Mouse (Mus musculus): ENCODE measurements around the gene Agl.
"Not testable (repeated sequence)": the region's sequence is repeated elsewhere in the genome, so short reads cannot be mapped to it uniquely, and the experiment has no call there.

The Agl gene

DNA sequence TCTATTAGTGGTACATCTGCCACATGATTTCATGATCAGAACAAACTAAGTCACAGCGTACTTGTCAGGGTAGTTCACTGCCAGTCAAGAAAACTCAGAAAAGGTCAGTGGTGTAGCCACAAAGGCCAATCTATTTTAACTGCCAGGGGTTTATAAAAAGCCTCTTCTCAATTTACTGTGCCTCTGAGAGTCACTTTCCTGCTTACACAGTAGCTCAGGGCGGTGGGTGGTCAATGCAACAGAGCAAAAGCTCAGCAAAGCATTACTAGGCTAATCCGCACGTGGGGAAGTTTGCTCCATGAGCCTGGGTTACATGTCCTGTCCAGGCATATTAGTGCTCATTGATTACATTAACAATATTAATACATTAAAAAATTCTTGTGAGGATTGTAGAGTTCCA, 8.0 kb upstream of the Agl start:
- no peak for DNase-seq

DNA sequence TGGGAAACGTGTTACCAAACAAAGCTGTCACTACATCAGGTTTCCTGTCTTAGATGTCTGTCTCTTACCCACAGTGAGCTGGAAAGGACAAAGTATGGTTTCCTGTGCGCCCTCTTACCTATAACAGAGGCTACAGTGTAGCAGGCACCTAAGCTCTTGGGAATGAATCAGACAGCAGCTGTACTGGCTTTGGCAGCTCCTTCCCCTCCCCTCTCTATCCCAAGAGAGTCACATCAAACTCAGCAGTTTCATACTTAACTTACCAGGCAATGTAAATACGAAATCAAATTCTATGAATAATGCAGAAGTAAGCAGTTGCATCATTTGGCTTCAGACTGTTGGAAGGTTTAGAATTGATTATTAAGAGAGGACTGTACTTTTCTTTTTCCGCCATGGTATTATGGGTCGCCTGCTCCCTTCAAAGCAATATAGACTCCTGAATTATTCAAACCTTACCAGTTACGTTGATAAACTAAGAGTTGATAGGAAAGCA, 7.4 kb upstream of the Agl start:
- DNase-seq, result no peak

DNA sequence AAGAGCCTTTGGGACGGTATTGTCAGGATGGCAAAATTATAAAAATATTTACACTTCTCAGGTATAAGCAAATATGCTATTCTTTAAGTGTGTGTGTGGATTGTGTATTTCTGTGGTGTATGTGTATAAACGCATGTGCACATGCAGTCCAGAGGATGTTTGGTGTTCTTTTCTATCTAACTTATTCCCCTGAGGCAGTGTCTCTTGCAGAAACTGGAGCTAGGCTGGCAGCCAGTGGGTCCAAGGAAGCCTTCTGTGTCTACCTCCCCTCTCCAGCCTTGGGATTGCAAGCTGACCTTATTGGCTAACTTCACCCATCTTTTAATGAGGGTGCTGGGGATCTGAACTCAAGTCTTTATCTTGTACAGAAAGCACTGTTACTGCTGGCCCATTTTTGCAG, 5.0 kb upstream of the Agl start:
- DNase-seq, result no peak

DNA sequence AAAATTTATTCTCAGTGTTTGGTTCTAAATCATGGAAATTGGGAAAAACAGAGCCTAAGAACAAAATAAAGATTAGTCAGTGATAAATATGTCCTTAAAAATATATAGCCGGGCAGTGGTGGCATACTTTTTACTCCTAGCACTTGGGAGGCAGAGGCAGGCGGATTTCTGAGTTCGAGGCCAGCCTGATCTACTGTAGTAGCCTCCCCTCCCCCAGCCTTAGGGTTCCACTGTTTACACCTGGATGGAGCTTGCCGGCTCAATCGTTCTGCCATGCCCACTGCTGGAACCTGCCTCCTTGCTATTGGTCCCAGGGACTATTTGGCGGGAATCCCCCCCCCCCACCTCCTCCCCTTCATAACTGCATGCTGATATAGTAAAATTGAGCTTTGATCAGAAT, 2.4 kb upstream of the Agl start:
- DNase-seq, result not testable (repeated sequence)

DNA sequence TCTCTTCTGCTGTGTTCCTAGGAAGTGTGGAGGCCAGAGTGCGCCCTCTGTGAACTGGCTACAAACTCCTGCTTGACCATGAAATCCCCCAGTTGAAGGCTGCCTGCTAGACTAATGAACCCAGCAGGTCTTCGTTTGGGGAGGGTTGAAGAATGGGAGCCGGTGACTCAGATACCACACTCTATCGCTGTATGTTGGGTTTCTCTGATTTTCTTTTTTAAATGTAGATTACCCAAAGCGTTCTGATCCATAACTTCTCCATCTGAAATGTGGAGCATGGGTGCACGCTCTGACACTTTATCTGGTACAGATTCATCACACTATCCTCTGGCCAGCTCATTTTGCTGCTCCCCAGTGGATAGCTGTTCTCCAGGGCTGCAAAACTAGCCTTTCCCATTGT, 1.3 kb upstream of the Agl start:
- no peak for DNase-seq

DNA sequence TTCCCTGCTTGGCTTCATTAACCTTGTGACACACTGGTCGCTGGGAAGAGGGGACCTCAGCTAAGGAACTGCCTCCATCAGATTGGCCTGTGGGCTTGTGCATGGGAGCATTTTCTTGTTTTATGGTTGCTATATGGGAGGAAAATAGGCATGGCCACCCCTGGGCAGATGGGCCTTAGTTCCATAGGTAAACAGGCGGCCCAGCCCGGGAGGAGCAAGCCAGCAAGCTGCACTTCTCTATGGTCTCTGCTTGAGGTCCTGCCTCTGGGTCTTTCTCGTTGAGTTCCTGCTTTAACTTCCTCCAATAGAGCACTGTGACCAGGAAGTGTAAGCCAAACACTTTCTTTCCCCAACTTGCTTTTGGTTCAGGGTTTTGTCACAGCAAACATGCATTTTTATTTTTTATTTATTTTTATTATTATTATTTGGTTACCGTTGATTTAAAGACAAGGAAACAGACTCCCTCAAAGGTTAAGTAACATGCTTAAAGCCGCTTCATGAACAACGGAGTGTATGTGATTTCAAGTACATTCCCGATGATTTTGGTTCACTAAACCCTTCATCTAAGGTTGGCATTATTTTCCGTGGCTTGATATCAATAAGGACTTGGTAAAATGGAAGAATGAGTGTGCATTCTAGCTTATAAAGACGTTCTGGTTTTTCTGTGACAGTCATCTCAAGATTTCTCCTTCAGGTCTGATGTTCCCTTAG, 696 bp upstream of the Agl start:
- peak; percentile 25 for DNase-seq

DNA sequence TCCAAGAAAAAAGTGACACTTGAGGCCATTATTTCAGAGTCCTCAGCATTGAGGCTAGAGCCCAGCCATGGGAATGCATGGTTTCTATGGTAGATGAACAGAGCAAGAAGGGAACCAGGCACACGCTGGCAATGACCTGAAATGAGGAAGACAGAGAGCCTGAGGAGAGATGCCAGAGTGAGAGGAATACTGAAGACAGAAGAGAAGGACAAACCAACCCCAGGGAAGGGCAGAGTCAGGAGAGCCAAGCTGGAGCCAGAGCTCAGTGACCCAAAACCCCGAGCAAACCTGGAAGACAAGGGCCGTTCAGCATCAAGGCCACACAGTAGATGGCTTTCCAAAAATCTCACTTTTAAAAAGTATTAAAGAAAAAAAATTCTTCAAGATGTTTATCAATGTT, 2.1 kb downstream of the Agl start:
- DNase-seq, result no peak

DNA sequence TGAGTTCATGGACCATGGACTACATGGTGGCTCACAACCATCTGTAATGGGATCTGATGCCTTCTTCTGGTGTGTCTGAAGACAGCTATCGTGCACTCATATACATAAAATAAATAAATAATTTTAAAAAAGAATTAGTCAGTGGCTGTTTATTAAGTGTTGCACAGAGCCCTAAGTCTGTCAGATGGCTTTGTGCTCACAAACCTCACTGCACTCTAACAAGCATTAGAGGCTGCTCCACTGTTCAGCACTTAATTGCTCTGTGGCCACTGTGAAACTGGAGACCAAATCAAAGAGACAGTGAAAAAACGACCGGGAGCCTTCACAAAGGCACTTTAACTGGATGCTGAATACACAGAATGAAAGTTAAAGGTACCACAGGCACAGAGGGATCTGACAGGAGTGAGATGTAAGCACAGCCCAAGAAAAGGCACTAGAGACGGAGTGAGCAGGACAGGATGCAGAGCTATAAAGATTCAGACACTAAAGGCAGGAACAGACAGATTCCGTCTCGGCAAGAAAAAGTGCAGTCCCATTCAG, 3.1 kb downstream of the Agl start:
- peak; percentile 39 for DNase-seq

DNA sequence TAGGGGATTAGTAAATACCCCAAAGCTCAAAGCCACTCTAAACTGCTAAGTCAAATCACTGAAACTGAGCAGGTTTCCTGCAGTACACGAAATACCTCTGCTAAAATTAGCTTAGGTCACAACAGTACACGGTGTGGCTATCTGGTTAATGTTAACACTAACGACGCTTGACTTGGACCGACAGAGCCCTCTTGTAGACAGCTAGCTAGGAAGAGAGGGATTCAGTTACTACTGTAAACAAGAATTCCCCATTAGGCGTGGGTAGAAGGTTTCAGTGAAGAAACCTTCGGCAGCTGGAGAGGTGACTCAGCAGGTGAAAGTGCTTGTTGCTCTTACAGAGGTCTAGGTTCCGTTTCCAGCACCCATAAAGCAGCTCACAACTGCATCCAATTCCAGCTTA, 6.2 kb downstream of the Agl start:
- peak; percentile 12 for DNase-seq

DNA sequence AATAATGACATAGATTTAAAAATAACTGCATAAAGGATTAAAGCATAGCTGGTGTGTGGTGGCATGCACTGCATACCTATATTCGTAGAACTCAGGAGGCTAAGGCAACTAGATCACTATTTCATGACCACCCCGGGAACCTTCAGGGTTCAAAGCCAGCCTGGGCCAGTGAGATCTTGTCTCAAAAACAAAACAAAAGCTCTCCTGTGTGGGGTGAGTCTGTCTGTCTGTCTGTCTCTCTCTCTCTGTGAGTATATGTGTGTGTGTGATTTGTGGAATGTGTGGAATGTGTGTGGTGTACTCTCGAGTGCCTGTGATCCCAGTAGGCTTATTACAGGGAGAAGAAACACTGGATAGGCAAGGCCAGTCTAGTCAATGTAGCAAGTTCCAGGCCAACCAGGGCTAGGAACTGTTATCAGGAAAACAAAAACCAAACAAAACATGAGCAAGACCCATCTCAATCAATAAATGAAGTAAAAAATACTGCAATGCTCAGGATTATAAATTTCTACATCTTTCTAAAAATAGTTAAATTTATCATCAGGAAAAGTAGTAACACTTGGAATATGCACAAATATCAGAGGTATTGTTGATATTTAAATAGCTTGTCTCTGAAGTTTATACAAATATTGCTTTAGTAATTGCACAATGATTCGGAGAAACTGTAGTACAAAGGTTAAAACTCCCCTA, 9.0 kb downstream of the Agl start:
- DNase-seq, result no peak

DNA sequence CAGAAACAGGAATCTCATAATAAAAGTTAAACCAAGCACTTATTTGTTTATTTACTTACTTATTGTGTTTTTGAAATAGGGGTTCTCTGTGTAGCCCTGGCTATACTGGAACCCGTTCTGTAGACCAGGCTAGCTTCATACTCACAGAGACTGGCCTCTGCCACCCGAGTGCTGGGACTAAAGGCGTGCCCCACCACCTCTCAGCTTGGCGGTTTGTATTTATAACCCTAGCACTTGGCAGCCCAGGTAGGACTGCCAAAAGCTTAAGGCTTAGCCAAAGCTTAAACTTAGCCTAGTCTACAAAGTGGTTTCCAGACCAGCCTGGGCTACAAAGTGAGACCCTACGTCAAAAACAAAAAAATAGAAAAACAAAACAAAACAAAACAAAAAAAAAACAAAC, 19.1 kb downstream of the Agl start:
- no peak for DNase-seq

DNA sequence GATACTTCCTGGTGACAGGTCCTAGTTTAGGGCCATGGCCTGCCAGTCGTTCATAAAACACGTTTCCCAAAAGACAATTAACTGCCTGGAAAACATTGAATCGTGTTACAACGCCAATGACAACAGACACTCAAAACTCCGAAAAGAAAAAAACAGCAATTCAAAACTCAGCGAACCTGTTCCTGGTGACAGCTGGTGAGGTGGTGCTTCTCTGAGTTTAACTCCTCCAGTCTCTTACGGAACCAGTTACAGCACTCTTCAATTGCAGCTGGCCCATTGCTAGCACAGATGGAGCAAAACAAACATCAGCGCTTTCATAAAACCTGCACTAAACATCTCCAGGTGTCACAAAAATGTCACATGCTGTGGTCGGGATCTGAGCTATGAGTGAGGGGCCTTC, 21.4 kb downstream of the Agl start:
- no peak for DNase-seq

DNA sequence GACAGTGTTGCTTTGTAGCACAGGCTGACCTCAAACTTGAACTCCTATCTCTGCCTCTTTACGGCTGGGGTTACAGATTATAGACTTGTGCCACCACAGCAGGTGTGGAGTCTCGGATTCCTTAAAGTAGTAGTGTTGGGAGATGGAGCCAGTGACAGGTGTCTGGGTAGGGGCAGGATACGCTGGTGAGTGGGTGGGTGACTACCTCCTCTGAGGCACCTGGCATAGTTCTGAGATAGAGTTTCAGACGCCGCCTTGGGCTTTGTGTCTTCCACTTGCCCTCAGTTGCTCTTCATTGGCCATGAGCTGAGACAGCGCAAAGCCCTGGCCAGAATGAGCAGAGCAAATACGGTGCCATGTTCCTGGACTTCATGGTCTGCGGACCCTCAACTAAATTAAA, 22.1 kb downstream of the Agl start:
- DNase-seq, result no peak

DNA sequence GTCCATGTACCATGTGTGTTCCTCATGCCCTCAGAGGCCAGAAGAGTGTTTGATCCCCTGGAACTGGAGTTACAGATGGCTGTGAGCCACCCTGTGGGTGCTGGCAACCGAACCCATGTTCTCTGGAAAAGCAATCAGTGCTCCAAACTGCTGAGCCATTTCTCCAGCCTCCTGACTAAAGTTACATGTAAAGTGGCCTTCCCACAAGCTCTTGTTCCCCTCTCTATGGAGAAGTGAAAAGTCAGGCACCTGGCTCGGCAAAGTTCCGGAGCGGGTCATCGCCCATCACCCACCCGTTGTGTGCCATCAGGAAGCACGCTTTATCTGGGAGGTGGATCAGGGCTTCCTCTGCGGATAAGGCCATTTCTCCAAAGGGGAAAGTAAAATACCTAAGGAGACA, 23.2 kb downstream of the Agl start:
- DNase-seq, result no peak

DNA sequence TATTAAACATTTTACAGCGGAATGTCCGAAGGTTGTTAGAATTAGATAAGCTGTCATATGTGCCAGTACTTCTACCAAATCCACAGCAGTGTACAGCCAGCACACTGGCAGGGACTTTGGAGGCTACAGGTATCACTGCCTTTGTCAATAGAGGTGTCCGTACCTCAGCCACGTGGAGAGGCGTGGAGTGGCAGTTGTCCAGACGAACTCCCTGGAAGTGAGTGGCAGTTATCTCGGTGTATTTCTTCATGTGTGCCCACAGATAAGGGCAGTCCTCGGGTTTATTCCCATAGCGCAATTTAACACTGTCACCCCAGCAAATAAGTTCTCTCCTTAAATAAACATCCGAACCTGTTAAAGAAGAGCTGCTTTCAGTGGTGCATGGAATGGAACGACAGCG, 23.7 kb downstream of the Agl start:
- DNase-seq, result no peak

DNA sequence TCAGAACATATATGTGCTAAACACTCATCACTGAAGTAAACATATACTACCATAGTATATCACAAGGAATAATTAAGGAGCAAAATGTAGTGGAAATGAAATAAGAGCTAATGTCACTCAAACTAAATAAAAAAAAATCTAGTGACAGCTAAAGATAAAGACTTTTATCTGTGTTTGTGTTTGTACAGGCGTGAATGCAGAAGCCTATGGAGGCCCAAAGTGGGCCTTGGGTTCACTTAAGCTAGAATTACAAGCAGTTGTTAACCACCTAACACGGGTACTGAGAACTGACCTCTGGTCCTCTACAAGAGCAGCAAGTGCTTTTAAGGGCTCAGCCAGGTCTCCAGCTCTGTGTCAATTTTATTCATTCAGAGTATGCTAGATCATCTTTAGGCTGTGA, 31.0 kb downstream of the Agl start:
- no peak for DNase-seq

DNA sequence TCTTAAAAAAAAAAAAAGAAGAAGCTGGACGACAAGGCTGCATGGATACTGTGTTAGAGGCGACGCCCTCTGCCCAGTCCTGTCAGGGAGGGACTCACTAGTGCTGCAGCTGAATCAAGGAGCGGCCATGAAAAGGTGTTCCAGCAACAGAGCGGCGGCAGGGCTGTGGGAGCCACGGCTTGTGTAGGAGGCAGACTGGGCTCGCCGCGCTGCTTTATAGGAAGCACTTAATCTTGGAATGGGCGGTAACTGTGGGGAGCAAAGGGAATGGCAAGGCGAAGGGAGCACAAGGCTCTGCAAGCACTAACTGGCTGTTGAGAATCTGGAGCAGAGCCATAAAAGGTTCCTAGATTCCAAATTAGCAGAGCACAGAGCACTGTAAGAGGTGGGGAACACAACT, 34.1 kb downstream of the Agl start:
- no peak for DNase-seq

DNA sequence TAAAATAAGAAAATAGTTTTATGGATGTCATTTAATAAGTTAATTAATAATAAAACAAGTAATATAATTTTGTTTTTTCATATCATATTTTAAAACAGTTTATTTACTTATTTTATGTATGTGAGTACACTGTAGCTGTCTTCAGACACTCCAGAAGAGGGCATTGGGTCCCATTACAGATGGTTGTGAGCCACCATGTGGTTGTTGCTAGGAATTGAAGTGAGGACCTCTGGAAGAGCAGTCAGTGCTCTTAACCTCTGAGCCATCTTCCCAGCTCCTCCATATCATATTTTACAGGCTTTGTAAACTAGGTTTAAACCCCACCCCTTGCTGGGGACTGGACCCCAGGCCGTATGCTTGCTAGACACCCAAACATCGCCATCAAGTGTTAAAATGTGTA, 36.4 kb downstream of the Agl start:
- no peak for DNase-seq

DNA sequence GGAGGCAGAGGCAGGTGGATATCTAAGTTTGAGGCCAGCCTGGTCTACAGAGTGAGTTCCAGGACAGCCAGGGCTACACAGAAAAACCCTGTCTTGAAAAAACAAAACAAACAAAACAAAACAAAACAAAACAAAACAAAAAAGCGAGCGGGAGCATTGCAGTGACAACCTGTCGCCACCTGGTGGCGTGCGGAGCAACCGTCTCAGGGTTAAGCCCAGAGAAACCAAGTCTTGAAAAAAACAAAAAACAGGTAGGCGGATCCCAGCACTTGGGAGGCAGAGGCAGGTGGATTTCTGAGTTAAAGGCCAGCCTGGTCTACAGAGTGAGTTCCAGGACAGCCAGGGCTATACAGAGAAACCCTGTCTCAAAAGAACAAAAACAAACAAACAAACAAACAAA, 41.0 kb downstream of the Agl start:
- DNase-seq, result peak; percentile 14

DNA sequence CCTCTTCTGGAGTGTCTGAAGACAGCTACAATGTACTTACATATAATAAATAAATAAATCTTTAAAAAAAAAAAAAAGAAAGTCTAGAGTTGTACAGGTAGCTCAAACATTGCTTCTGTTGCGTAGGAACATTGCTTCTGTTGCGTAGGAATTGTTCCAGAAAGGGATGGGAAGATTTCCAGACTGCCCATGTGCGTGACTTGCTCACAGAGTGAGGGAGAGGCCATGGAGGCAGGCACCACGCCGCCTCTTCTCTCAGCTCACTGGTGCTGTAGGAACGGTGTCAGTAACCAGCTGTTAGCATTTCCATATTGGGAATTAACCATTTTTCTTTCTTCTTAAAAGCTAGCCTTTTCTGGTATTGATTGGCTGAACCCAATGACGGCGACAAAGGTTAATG, 55.1 kb downstream of the Agl start:
- DNase-seq, result no peak

DNA sequence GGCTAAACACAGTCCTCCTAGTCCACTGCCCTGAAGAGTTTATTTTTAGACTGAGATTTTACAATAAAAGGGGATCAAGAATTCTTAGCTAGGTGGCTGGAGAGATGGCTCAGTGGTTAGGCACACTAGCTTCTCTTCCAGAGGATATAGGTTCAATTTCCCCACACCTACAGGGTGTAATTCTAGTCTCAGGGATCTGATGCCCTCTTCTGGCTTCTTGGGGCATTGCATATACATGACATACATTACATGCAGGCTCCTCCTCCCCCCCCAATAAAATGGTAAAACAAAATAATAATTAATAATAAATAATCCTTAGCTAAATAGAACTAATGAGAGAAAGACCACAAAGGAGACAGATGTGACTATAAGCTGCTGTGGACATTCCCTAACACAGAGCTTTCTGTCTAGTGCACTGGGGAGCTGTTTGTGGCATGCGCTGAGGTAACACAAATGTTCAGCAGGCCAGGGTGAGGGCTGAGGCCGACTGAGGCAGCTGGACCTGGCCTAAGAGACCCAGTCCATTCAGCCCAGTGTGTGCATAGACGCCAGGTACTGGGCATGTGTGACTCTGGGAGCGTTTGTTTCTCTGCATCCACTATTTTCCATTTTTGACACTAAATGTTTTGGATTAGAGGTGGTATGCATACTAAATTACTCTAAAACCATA, 56.6 kb downstream of the Agl start:
- DNase-seq, result peak; percentile 50

DNA sequence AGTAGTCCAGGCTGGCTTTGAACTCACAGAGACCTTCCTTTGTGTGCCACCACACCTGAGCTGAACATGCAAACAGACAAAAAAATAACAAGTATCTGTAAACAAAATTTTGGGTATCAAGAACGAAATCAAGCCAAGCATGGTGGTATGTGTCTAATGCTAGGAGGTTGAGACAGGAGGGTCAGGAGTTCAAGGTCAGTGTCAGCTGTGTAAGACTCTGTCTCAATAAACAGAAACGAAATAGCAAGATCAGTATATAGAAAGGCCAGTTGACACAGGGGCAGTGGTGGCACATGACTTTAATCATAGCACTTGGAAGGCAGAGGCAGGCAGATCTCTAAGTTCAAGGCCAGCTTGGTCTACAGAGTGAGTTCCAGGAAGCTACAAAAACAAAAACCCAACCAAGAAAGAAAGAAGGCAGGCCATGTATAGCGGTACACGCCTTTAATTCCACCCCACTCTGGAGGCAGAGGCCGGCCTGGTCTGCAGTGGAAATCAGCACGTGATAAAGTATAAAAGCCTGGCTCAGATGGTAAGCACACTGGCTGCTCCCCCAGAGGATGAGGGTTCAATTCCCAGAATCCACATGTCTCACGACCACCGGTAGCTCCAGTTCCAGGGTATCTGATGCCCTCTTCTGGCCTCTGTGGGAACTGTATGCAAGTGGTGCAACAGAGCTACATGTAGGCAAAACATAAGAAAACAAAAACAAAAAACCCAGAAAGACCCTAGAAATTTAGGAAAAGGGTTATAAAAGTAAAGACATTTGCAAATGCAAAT, 59.4 kb downstream of the Agl start:
- peak; percentile 56 for DNase-seq

DNA sequence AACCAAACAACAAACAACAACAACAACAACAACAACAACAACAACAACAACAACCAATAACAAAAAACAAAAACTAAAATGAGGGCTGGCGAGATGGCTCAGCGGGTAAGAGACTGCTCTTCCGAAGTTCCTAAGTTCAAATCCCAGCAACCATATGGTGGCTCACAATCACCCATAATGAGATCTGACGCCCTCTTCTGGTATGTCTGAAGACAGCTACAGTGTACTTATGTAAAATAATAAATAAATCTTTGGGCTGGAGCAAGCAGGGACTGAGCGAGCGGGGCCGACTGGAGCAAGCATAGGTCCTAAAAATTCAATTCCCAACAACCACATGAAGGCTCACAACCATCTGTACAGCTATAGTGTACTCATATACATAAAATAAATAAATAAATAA, 60.3 kb downstream of the Agl start:
- DNase-seq, result not testable (repeated sequence)
